Mouse (Mus musculus): ENCODE results near the gene Pqlc2. TPM values are rescaled to one million over a fixed set of nuclear protein-coding genes. Genes with fewer than 3 reads are reported as not detected.

Gene Pqlc2
- polyA plus RNA-seq, 1 experiment from 2014 or later, result 15.0 TPM

DNA sequence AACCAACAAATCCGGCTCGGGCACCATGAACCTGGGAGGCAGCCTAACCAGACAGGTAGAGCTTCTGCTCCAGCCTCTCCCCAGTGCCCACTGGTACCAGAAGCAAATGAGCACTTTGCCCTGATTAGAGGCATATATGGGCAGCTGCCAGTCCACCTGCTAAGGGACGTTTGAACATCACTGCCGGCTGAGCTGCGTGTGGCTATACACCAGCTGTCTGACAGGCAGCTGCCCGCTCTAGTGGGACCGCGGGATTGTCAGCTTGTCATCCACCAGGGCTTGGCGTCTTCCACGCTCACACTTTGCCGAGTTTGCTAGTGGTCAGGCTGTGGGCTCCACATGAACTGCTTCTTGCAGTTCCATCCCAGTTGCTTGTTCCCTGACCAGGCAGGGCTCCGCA, 30.0 kb downstream of the Pqlc2 start:
- Histone ChIP-seq H3K27ac (no peak overlapping the region), H3K4me1 (peaks cover 28% of the 10 kb centered on the region), H3K9ac (no peak overlapping the region), H3K27me3 (no peaks in the 10 kb centered on the region), H3K4me2 (replicated peaks) (no peak overlapping the region), H3K4me3 (no peak overlapping the region), H3K9me3 (no peaks in the 10 kb centered on the region), H3K36me3 (peaks cover 62% of the 10 kb centered on the region)
- 91% methylated on average over 12 of the region's 12 CpGs for WGBS
- ATAC-seq (ENCODE audit: insufficient number of reproducible peaks, insufficient read depth, low FRiP score, low TSS enrichment), result no peak

DNA sequence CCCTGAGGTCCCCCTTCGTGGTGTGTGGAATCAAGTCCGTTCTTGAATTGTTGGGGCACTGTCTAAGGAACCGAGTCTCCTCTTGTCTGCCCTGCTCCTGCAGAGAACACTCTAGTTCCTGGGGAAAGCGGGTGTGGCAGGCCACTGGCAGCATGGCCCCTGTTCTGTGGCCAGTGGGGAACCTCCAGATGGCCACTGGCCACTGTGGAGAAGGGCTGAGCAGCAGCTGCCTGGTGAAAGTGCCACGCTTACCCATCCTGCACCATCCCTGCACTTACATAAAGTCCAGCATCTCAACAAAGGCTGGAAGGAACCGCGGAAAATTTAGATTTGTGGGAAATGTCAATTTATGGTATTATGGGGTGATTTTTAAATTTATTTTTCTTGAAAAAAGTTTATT, 34.1 kb downstream of the Pqlc2 start:
- H3K9ac ChIP-seq, result no peak overlapping the region
- ATAC-seq (ENCODE audit: insufficient number of reproducible peaks, insufficient read depth, low FRiP score, low TSS enrichment), result no peak
- no peaks in the 10 kb centered on the region for H3K9me3 ChIP-seq
- H3K36me3 ChIP-seq, result peaks cover 43% of the 10 kb centered on the region
- peak overlapping the region; percentile 42; the same call in 1 of the 2 replicates for H3K27ac ChIP-seq
- no peak overlapping the region for H3K4me3 ChIP-seq
- 79% methylated on average over 7 of the region's 7 CpGs for WGBS
- H3K4me1 ChIP-seq, result peaks cover 33% of the 10 kb centered on the region
- no peak overlapping the region for H3K4me2 ChIP-seq (replicated peaks)
- no peaks in the 10 kb centered on the region for H3K27me3 ChIP-seq

DNA sequence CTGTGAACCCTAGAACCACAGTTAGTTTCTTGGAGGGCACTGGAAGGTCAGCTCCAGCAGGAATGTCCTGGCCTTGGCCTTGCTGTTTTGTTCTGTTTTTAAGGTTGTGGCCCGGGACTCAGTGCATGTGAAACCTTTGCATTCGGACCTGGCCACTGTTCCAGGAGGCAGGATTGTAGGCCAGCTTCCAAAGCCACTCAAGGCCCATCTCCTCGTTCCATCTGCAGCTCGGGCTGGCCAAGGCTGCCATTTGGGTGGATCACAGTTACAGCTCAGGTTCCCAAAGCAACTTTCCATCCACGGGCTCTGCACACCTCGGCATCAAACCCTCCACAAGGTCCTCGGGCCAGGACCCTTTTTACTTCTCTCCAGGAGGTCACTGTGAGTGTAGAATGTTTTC, 35.9 kb downstream of the Pqlc2 start:
- ATAC-seq (ENCODE audit: insufficient number of reproducible peaks, insufficient read depth, low FRiP score, low TSS enrichment), result no peak
- no peak overlapping the region for H3K4me2 ChIP-seq (replicated peaks)
- 89% methylated on average over 7 of the region's 7 CpGs for WGBS
- no peaks in the 10 kb centered on the region for H3K27me3 ChIP-seq
- H3K4me1 ChIP-seq, result peaks cover 40% of the 10 kb centered on the region
- H3K9ac ChIP-seq, result no peak overlapping the region
- peaks cover 25% of the 10 kb centered on the region for H3K36me3 ChIP-seq
- no peaks in the 10 kb centered on the region for H3K9me3 ChIP-seq
- H3K4me3 ChIP-seq, result no peak overlapping the region
- 0 out of 2 replicates have a peak overlapping the region, but pooled peaks have one; percentile 9 for H3K27ac ChIP-seq

DNA sequence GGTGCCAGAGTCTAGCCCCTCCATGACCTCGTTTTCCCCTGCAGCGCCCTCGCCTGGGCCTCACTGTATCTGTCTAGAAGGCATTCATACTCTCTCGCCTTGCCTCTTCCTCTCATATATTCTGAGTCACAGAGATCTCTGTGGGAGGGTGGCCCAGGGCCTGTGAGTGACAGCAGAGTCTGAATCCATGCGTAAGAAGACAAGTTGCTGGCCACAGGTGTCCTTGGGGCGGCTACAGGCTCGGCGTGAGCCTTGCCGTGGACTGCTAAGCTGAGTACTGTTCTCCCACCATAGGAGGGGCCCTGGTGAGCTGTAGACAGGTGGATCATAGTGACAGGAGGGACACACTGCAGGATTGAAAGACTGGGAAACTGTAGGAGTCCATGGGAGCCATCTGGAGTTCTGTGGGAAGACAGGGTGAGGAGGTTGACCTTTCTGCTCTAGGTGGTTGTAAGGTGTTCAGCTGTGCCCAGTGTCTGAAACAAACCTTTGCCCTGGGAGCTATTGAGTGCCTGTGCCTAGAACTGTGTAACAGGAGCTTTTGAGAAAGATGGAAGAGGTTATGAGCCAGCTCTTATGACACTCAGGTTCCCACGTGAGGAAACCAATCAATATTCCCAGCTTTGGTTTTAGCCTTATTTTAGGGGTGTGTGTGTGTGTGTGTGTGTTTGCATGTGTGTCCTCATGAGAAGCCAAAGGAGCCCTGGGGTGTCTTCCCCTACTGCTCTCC, 37.4 kb downstream of the Pqlc2 start:
- WGBS, result 90% methylated on average over 10 of the region's 10 CpGs
- H3K9me3 ChIP-seq, result no peaks in the 10 kb centered on the region
- H3K9ac ChIP-seq, result no peak overlapping the region
- no peak overlapping the region for H3K4me3 ChIP-seq
- ATAC-seq (ENCODE audit: insufficient number of reproducible peaks, insufficient read depth, low FRiP score, low TSS enrichment), result no peak
- no peaks in the 10 kb centered on the region for H3K27me3 ChIP-seq
- H3K4me1 ChIP-seq, result peaks cover 53% of the 10 kb centered on the region
- no peak overlapping the region; the same call in 1 of the 2 replicates for H3K27ac ChIP-seq
- peaks cover 25% of the 10 kb centered on the region for H3K36me3 ChIP-seq
- no peak overlapping the region for H3K4me2 ChIP-seq (replicated peaks)

DNA sequence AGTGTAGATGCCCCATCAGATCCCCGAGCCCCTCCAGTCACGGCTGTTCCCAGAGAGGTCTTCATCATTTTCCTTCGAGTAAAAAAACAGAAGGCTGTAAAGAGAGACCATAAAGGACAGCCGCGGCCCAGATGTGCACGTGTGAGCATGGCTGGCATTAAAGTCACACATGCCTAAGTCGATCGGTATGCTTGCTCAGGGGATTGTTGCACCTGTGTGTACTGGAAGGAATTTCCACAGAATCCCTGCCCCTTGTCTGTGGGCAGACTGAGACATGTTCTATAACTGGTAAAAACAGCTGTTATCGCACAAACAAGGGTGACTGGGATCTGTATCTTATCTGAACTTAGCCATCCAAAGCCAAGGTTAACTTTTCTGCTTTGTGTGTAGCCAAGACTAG, 38.9 kb downstream of the Pqlc2 start:
- Histone ChIP-seq H3K27ac (0 out of 2 replicates have a peak overlapping the region, but pooled peaks have one; percentile 13), H3K27me3 (no peaks in the 10 kb centered on the region), H3K4me3 (no peak overlapping the region), H3K9ac (no peak overlapping the region), H3K4me1 (peaks cover 56% of the 10 kb centered on the region), H3K9me3 (no peaks in the 10 kb centered on the region), H3K4me2 (replicated peaks) (no peak overlapping the region), H3K36me3 (peaks cover 19% of the 10 kb centered on the region)
- WGBS, result 69% methylated on average over 9 of the region's 9 CpGs
- no peak for ATAC-seq (ENCODE audit: insufficient number of reproducible peaks, insufficient read depth, low FRiP score, low TSS enrichment)

DNA sequence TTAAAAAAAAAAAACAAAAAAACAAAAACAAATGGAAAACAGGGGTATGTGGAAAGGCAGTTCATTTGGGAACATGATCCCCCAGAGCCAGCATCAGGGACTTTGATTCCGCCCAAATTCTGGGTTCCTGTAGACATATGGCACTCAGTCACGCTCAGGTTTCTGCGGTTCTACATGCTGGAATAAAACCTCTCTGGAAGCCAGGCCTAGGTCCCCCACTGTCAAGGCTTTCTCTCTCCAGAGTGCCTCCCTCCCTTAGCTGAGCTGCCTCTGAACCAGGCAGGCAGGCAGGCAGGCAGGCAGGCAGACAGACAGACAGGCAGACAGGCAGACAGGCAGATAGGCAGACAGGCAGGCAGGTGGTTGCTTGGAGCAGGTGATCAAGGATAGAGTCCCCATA, 40.3 kb downstream of the Pqlc2 start:
- ATAC-seq (ENCODE audit: insufficient number of reproducible peaks, insufficient read depth, low FRiP score, low TSS enrichment), result no peak
- Histone ChIP-seq H3K9me3 (no peaks in the 10 kb centered on the region), H3K4me3 (no peak overlapping the region), H3K9ac (no peak overlapping the region), H3K4me2 (replicated peaks) (no peak overlapping the region), H3K27ac (peak overlapping the region; percentile 88), H3K4me1 (peaks cover 58% of the 10 kb centered on the region), H3K36me3 (peaks cover 18% of the 10 kb centered on the region), H3K27me3 (no peaks in the 10 kb centered on the region)
- 58% methylated on average over 3 of the region's 3 CpGs for WGBS

DNA sequence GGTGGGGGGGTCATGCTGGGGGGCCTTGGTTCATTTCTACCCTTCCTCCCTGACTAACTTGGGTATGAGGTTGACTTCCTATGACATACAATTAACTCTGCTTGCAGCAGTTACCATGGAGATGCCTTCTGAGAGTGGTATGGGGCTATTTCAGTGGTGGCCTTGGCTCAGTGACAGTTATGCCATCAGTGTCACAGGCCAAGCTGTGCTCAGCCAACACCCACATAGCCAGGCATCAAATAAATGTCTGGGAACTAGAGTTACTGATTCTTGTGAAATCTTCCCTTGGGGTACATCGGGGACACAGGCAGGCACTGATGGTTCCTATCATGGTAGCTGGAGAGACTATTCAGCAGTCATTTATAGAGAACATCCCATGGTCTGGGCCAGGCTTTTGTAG, 42.3 kb downstream of the Pqlc2 start:
- WGBS, result 74% methylated on average over 1 of the region's 1 CpGs
- no peaks in the 10 kb centered on the region for H3K27me3 ChIP-seq
- H3K4me1 ChIP-seq, result peaks cover 57% of the 10 kb centered on the region
- no peaks in the 10 kb centered on the region for H3K9me3 ChIP-seq
- no peak overlapping the region for H3K4me2 ChIP-seq (replicated peaks)
- H3K36me3 ChIP-seq, result peaks cover 26% of the 10 kb centered on the region
- H3K27ac ChIP-seq, result peak overlapping the region; percentile 88
- ATAC-seq (ENCODE audit: insufficient number of reproducible peaks, insufficient read depth, low FRiP score, low TSS enrichment), result no peak
- H3K4me3 ChIP-seq, result no peak overlapping the region
- H3K9ac ChIP-seq, result no peak overlapping the region

DNA sequence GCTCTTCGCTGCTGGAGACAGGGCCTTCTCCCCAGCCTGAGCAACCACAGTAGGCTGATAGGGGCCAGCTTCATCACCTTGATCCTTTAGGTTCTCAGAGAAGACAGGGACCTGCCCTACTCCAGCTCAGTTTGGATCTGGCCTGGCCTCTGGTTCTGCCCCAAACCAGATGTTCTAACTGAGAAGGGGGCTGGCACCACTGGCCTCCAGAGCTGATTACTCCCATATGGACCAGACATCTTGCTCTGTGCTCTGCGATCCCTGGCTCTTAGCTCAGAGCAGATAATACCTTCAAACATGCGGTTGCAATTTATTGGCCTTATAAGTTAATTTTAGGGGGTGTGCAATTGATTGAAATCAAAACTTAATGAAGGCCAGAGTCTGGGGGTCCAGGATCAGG, 43.2 kb downstream of the Pqlc2 start:
- Histone ChIP-seq H3K9ac (no peak overlapping the region), H3K4me3 (no peak overlapping the region), H3K27ac (peak overlapping the region; percentile 88), H3K4me1 (peaks cover 57% of the 10 kb centered on the region), H3K27me3 (no peaks in the 10 kb centered on the region), H3K36me3 (peaks cover 30% of the 10 kb centered on the region), H3K4me2 (replicated peaks) (no peak overlapping the region; the same call in 1 of the 2 replicates), H3K9me3 (no peaks in the 10 kb centered on the region)
- 32% methylated on average over 3 of the region's 3 CpGs for WGBS
- ATAC-seq (ENCODE audit: insufficient number of reproducible peaks, insufficient read depth, low FRiP score, low TSS enrichment), result peak; percentile 57; the same call in 1 of the 2 replicates

DNA sequence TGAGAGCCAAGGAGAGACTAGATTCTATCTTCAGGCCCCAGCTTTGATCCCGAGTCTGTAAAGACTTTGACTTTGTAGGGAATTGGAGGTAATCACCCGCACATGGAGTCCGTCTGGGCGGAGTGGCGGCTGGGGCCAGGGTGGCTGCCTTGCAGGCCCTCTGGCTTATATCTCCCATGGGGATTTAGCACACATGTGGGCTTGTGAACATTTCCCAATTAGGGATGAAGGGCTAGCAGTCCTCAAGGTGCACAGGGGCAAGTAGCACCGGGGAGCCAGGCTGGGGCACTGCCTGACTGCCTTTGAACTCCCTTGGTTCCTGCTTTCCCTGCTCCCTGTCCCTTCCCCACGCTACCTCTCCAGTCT, 44.0 kb downstream of the Pqlc2 start:
- no peak overlapping the region for H3K4me2 ChIP-seq (replicated peaks)
- WGBS, result 19% methylated on average over 7 of the region's 7 CpGs
- no peak for ATAC-seq (ENCODE audit: insufficient number of reproducible peaks, insufficient read depth, low FRiP score, low TSS enrichment)
- no peak overlapping the region for H3K4me3 ChIP-seq
- H3K9me3 ChIP-seq, result no peaks in the 10 kb centered on the region
- H3K9ac ChIP-seq, result no peak overlapping the region
- peaks cover 59% of the 10 kb centered on the region for H3K4me1 ChIP-seq
- H3K36me3 ChIP-seq, result peaks cover 38% of the 10 kb centered on the region
- H3K27ac ChIP-seq, result peak overlapping the region; percentile 88
- H3K27me3 ChIP-seq, result no peaks in the 10 kb centered on the region

DNA sequence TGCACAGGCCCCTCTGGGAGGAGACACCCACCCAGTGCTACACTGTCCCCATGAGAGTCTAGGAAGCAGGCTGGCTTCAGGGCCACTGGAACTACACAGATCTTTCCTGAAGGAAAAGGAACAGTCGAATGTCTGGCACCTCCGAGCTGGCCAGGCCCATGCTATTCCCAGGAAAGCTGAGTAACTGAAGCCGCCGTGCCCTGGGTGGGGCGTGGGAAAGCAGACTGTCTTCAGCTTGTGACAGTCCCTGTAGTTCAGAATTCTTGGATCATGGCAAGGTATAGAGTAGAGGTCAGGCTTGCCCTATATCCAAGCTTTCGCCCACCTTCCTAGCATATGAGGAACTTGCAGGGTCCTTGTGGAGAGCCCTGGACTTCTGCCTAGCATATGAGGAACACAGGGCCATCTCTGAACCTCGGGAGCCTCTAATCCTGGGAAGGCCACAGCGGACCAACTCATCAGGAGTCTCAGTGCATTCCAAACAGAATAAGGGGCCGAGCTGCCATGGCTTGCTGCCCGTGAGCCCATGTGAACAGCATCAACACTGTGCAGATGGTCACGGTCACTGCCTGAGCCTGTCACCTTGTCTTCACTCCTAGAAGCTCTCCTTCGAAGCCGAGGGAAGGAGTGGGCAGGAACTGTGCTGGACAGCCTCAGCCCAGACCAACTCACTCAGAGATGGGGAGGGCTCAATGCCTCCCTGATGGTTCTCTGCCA, 44.6 kb downstream of the Pqlc2 start:
- WGBS, result 67% methylated on average over 13 of the region's 13 CpGs
- Histone ChIP-seq H3K4me1 (peaks cover 62% of the 10 kb centered on the region), H3K27ac (peak overlapping the region; percentile 88), H3K9ac (no peak overlapping the region), H3K4me3 (no peak overlapping the region), H3K4me2 (replicated peaks) (no peak overlapping the region), H3K9me3 (no peaks in the 10 kb centered on the region), H3K36me3 (peaks cover 43% of the 10 kb centered on the region), H3K27me3 (no peaks in the 10 kb centered on the region)
- no peak for ATAC-seq (ENCODE audit: insufficient number of reproducible peaks, insufficient read depth, low FRiP score, low TSS enrichment)

DNA sequence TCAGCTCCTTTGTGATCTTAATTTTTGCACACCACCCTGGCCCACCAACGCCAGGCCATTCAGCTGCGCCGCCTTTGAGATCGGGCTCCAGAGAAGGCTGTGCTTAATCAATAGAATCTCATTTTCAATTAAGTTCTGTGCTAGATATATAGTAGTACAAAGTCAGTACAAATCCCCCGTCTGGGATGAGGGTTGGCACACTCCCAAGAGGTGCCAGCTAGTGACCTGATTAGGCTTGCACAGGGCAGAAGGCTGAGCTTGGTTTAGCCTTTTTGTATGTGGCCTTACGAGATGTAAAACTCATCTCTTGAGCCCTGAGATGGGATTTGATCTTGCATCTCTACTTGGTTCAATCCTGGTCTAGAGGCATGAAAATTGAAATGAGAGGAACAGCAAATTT, 47.5 kb downstream of the Pqlc2 start:
- Histone ChIP-seq H3K36me3 (peaks cover 53% of the 10 kb centered on the region), H3K4me2 (replicated peaks) (no peak overlapping the region), H3K4me3 (no peak overlapping the region), H3K9ac (no peak overlapping the region), H3K27me3 (no peaks in the 10 kb centered on the region), H3K9me3 (no peaks in the 10 kb centered on the region), H3K27ac (0 out of 2 replicates have a peak overlapping the region, but pooled peaks have one; percentile 9), H3K4me1 (peaks cover 69% of the 10 kb centered on the region)
- no peak for ATAC-seq (ENCODE audit: insufficient number of reproducible peaks, insufficient read depth, low FRiP score, low TSS enrichment)
- 84% methylated on average over 6 of the region's 6 CpGs for WGBS

DNA sequence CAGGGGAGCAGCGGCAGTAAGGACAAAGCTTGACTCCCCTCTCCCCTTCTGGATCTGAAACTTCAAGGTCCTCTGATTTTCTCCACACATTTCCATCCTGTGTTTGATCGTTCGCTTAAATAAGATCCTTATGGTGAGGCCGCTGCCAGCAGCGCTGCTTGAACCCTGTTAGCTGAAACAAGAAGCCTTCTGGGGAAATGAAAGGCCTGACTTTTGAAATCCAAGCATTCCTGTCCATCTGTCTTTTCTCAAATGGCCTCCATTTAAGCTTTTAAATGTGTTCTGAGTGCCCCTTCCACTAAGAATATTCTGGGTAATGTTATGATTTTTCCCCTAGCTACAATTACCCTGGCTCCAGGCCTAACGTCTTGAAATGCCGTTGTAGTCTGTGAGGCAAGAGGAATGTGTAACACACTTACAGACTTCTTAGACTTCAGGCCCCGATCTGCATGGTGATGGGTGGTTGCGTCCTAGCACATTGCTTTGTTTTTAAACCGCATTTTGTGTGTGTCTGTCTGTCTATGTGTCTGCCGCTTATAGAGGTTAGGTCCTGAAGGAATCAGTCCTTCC, 51.1 kb downstream of the Pqlc2 start:
- H3K27ac ChIP-seq, result peak overlapping the region; percentile 98
- peak; percentile 79 for ATAC-seq (ENCODE audit: insufficient number of reproducible peaks, insufficient read depth, low FRiP score, low TSS enrichment)
- peaks cover 54% of the 10 kb centered on the region for H3K36me3 ChIP-seq
- no peaks in the 10 kb centered on the region for H3K9me3 ChIP-seq
- WGBS, result 37% methylated on average over 11 of the region's 11 CpGs
- peaks cover 66% of the 10 kb centered on the region for H3K4me1 ChIP-seq
- H3K27me3 ChIP-seq, result no peaks in the 10 kb centered on the region
- H3K4me2 ChIP-seq (replicated peaks), result 0 out of 2 replicates have a peak overlapping the region, but pooled peaks have one; percentile 11
- no peak overlapping the region for H3K4me3 ChIP-seq
- no peak overlapping the region for H3K9ac ChIP-seq

Data from embryonic facial prominence, embryonic 12.5 days (tissue).